29 mouse cellular contexts compared by ENCODE assay signal in genomic region chr4:134206488-134207053, GRCm38 (mm10). TPM values are rescaled to one million over a fixed set of nuclear protein-coding genes. Genes with fewer than 3 reads are reported as not detected.
DNase-seq lines count a peak whose midpoint lies in the region; ATAC-seq and TF ChIP-seq lines count a peak whose summit lies in the region.
"Had no signal": no experiment of that assay in that cellular context is flagged by ENCODE, and none has a peak within 500 bp of the region (broad histone marks: within the 10 kb centered on the region; RNA-seq: fewer than 3 reads in every experiment).

No protein-coding gene starts in this region.

- peak; percentile 27 for DNase-seq in adrenal gland, adult 2 months
- DNase-seq in adrenal gland, postnatal 25 days = no peak
- peak; percentile 13 for DNase-seq in embryo, embryonic 10.5 days (ENCODE audit: low spot score)
- DNase-seq in embryo, embryonic 11 days = no peak
- no peak for DNase-seq in kidney, adult 2 months
- no peak for DNase-seq in CH12.LX (ENCODE audit: extremely low read depth)
- DNase-seq in layer of hippocampus, postnatal 14 days (ENCODE audit: low spot score in 2 of 2) = no peak
- DNase-seq: cerebellum, adult 18-20 months; cerebellum, adult 9-11 months; cerebellum, postnatal 36 days; gastrocnemius, adult 2 months; gastrocnemius, postnatal 25 days; heart, adult 18-20 months; heart, postnatal 10 days; kidney, adult 18-20 months had no signal

- no peak for TF ChIP-seq POLR2A in kidney, adult 2 months (IDR thresholded peaks at IDR 0.05; ENCODE audit: low read depth, low read length)
- no peak for TF ChIP-seq POLR2A in CH12.LX (IDR thresholded peaks at IDR 0.05; ENCODE audit: low read depth, low read length)

- H3K79me2 ChIP-seq in CH12.LX (replicated peaks; ENCODE audit: control insufficient read depth, extremely low read depth, insufficient read depth, poor library complexity, severe bottlenecking) = no peaks in the 10 kb centered on the region

- TF ChIP-seq CTCF in kidney, adult 2 months (conservative IDR thresholded peaks at IDR 0.05; ENCODE audit: insufficient read depth, insufficient read length, low read depth, low read length) = no peak
- no peak for TF ChIP-seq CTCF in CH12.LX (conservative IDR thresholded peaks at IDR 0.05 in 1 of 2, IDR thresholded peaks at IDR 0.05 in 1 of 2; ENCODE audit: low read depth in 2 of 2, low read length in 2 of 2)

- 19% methylated on average over 6 of the region's 6 CpGs for WGBS in kidney, embryonic 15.5 days
- 26% methylated on average over 6 of the region's 6 CpGs for WGBS in kidney, adult 2 months

- H3K4me2 ChIP-seq in kidney, embryonic 15.5 days = no peak overlapping the region
- 0 out of 2 replicates have a peak overlapping the region, but pooled peaks have one; percentile 16 for H3K4me2 ChIP-seq in CH12.LX (ENCODE audit: insufficient read depth, low read depth, poor library complexity, severe bottlenecking)
- H3K4me2 ChIP-seq: embryonic facial prominence, embryonic 15.5 days; hindbrain, embryonic 13.5 days had no signal

- no peaks in the 10 kb centered on the region for H3K36me3 ChIP-seq in kidney, embryonic 15.5 days
- H3K36me3 ChIP-seq in kidney, adult 2 months (ENCODE audit: control insufficient read depth, insufficient read depth, low read length) = no peaks in the 10 kb centered on the region
- H3K36me3 ChIP-seq in CH12.LX (replicated peaks in 1 of 2; ENCODE audit: control insufficient read depth in 1 of 2, insufficient read depth in 1 of 2, low read length in 1 of 2) = no peaks in the 10 kb centered on the region
- H3K36me3 ChIP-seq: embryonic facial prominence, embryonic 15.5 days; forebrain, embryonic 10.5 days; heart, embryonic 10.5 days; hindbrain, embryonic 13.5 days had no signal

- H3K9me3 ChIP-seq in kidney, embryonic 15.5 days (replicated peaks) = no peaks in the 10 kb centered on the region
- H3K9me3 ChIP-seq in CH12.LX (replicated peaks; ENCODE audit: low read length) = peaks cover 5% of the 10 kb centered on the region
- H3K9me3 ChIP-seq: embryonic facial prominence, embryonic 15.5 days; forebrain, embryonic 10.5 days; heart, embryonic 10.5 days; hindbrain, embryonic 13.5 days had no signal

- H3K4me3 ChIP-seq in kidney, embryonic 15.5 days (replicated peaks) = no peak overlapping the region
- H3K4me3 ChIP-seq in kidney, adult 2 months (ENCODE audit: insufficient read depth, low read depth, low read length) = no peak overlapping the region
- H3K4me3 ChIP-seq in CH12.LX (replicated peaks in 1 of 3; ENCODE audit: low read depth in 2 of 3, low read length in 2 of 3, poor library complexity in 1 of 3) = no peak overlapping the region
- H3K4me3 ChIP-seq: embryonic facial prominence, embryonic 15.5 days; erythroblast, embryonic 14.5 days; forebrain, embryonic 10.5 days; gastrocnemius, adult 2 months; heart, embryonic 10.5 days; hindbrain, embryonic 13.5 days had no signal

- TF ChIP-seq RAD21 in CH12.LX (IDR thresholded peaks at IDR 0.05; ENCODE audit: low read depth, low read length) = no peak

- H3K27ac ChIP-seq in kidney, embryonic 15.5 days = peak overlapping the region; percentile 81
- H3K27ac ChIP-seq in kidney, adult 2 months (ENCODE audit: insufficient read depth, low read depth, low read length) = no peak overlapping the region
- H3K27ac ChIP-seq in CH12.LX (ENCODE audit: insufficient read depth, low read depth) = no peak overlapping the region
- H3K27ac ChIP-seq: embryonic facial prominence, embryonic 15.5 days; forebrain, embryonic 10.5 days; gastrocnemius, adult 2 months; heart, embryonic 10.5 days; hindbrain, embryonic 13.5 days; hindbrain, postnatal 0 days had no signal

- dilution Hi-C loops in CH12.LX (cut with MboI; ENCODE audit: extremely low pct_ligation_motif_present, extremely low pct_unique_long_range_greater_than_20kb, low sequenced_read_pairs) = no loop called here

- TF ChIP-seq EP300 in CH12.LX (IDR thresholded peaks at IDR 0.05; ENCODE audit: low read length) = no peak

- no peak overlapping the region for H3K9ac ChIP-seq in kidney, embryonic 15.5 days
- H3K9ac ChIP-seq in CH12.LX (ENCODE audit: insufficient read depth, low read depth) = no peak overlapping the region
- H3K9ac ChIP-seq: embryonic facial prominence, embryonic 15.5 days; hindbrain, embryonic 13.5 days had no signal

- in situ Hi-C loops in CH12.LX (cut with MboI; ENCODE audit: low pct_ligation_motif_present, low pct_unique_long_range_greater_than_20kb, low sequenced_read_pairs) = no loop called here

- H3K27me3 ChIP-seq in kidney, embryonic 15.5 days = no peaks in the 10 kb centered on the region
- H3K27me3 ChIP-seq in kidney, adult 2 months (replicated peaks; ENCODE audit: control insufficient read depth, insufficient read depth, low read length) = no peaks in the 10 kb centered on the region
- H3K27me3 ChIP-seq in CH12.LX (replicated peaks) = peaks cover 4% of the 10 kb centered on the region
- H3K27me3 ChIP-seq: Patski had no signal

- H3K4me1 ChIP-seq in kidney, embryonic 15.5 days = peaks cover 8% of the 10 kb centered on the region
- H3K4me1 ChIP-seq in kidney, adult 2 months (ENCODE audit: control insufficient read depth, insufficient read depth, low read length) = no peaks in the 10 kb centered on the region
- H3K4me1 ChIP-seq in CH12.LX (ENCODE audit: control insufficient read depth in 1 of 2, insufficient read depth in 2 of 2) = peaks cover 3 to 11% of the 10 kb centered on the region in 2 experiments
- H3K4me1 ChIP-seq: embryonic facial prominence, embryonic 15.5 days; hindbrain, embryonic 13.5 days had no signal

- ATAC-seq in kidney, embryonic 15.5 days (replicated peaks; ENCODE audit: low FRiP score) = peak; percentile 66; the same call in 1 of the 2 replicates
- ATAC-seq: activated CD4-positive, CD25-positive, alpha-beta regulatory T cell, adult 4 months; forebrain, embryonic 14.5 days; hindbrain, postnatal 0 days; Patski had no signal

TF ChIP-seq in CH12.LX, 34 proteins besides CTCF, POLR2A, EP300 and RAD21:
- no peak for TF ChIP-seq NRF1 (IDR thresholded peaks at IDR 0.05; ENCODE audit: low read depth, low read length)

RNA-seq across cellular contexts. Expression of gene Gm7534, which starts 3.8 kb away (rescaled TPM):
- total RNA-seq in adrenal gland, adult 2 months (2021) = not detected
- polyA plus RNA-seq in adrenal gland, adult 2 months (2012; rRNA removed) = not detected in 2 replicates
- total RNA-seq in adrenal gland, postnatal 25 days (2021) = not detected in 2 replicates
- 0.24 and 0.30 TPM in 2 replicates for polyA plus RNA-seq in kidney, embryonic 15.5 days (2015; fragmentation: Nextera tagmentation; extraction: Ambion mirVana)
- not detected in 2 replicates for polyA plus RNA-seq in kidney, adult 2 months (2012; rRNA removed)
- total RNA-seq in CH12.LX (2012; rRNA removed) = not detected in 2 replicates
- not detected in 2 replicates for total RNA-seq in CH12.LX (2014; rRNA removed)
- polyA plus RNA-seq in CH12.LX (2012; ENCODE audit: insufficient read length, low read depth) = not detected in 2 replicates
- total RNA-seq in layer of hippocampus, postnatal 14 days (2021) = not detected
- total RNA-seq: gastrocnemius, adult 2 months; gastrocnemius, postnatal 25 days; heart, adult 18-20 months; heart, postnatal 10 days; hematopoietic stem cell, adult 5-6 weeks; hindbrain, postnatal 0 days had no signal
- polyA plus RNA-seq: C2C12; erythroblast, embryonic 14.5 days; forebrain, embryonic 10.5 days; forebrain, embryonic 14.5 days; heart, embryonic 10.5 days; heart, embryonic 14.5 days; hindbrain, embryonic 13.5 days; hindbrain, postnatal 0 days; intestine, embryonic 14.5 days; Patski had no signal

RNA-seq across cellular contexts. Expression of gene Cep85, which starts 19.7 kb away (rescaled TPM):
- total RNA-seq in adrenal gland, adult 2 months (2021) = 10 to 100 TPM; 14.4 to 17.5 TPM
- 27.3 and 36.1 TPM in 2 replicates for polyA plus RNA-seq in adrenal gland, adult 2 months (2012; rRNA removed)
- total RNA-seq in adrenal gland, postnatal 25 days (2021) = 15.7 and 19.2 TPM in 2 replicates
- polyA plus RNA-seq in kidney, embryonic 15.5 days (2015; fragmentation: Nextera tagmentation; extraction: Ambion mirVana) = 106 and 125 TPM in 2 replicates
- polyA plus RNA-seq in kidney, adult 2 months (2012; rRNA removed) = 28.3 and 38.9 TPM in 2 replicates
- total RNA-seq in CH12.LX (2012; rRNA removed) (24.4 and 24.9 TPM in 2 replicates), CH12.LX (2014; rRNA removed) (29.4 and 32.8 TPM in 2 replicates)
- polyA plus RNA-seq in CH12.LX (2012; ENCODE audit: insufficient read length, low read depth) = 28.3 and 32.8 TPM in 2 replicates
- total RNA-seq in layer of hippocampus, postnatal 14 days (2021) = 10 to 100 TPM; 14.4 to 15.2 TPM

RNA-seq across cellular contexts. Expression of gene Catsper4, which starts 20.6 kb away (rescaled TPM):
- total RNA-seq in adrenal gland, adult 2 months (2021) = not detected
- not detected in 2 replicates for polyA plus RNA-seq in adrenal gland, adult 2 months (2012; rRNA removed)
- not detected in 2 replicates for total RNA-seq in adrenal gland, postnatal 25 days (2021)
- 0.30 and 0.55 TPM in 2 replicates for polyA plus RNA-seq in kidney, embryonic 15.5 days (2015; fragmentation: Nextera tagmentation; extraction: Ambion mirVana)
- 0.38 and 0.69 TPM in 2 replicates for polyA plus RNA-seq in kidney, adult 2 months (2012; rRNA removed)
- total RNA-seq in CH12.LX (2012; rRNA removed) (not detected in 2 replicates), CH12.LX (2014; rRNA removed) (not detected in 2 replicates)
- not detected in 2 replicates for polyA plus RNA-seq in CH12.LX (2012; ENCODE audit: insufficient read length, low read depth)
- total RNA-seq in layer of hippocampus, postnatal 14 days (2021) = not detected
- total RNA-seq: heart, adult 18-20 months; heart, postnatal 10 days; hematopoietic stem cell, adult 5-6 weeks; hindbrain, postnatal 0 days had no signal
- polyA plus RNA-seq: activated CD4-positive, CD25-positive, alpha-beta regulatory T cell, adult 4 months; C2C12; erythroblast, embryonic 14.5 days; forebrain, embryonic 10.5 days; forebrain, embryonic 14.5 days; heart, embryonic 10.5 days; heart, embryonic 14.5 days; hindbrain, embryonic 13.5 days; intestine, embryonic 14.5 days had no signal

RNA-seq across cellular contexts. Expression of gene Cnksr1, which starts 31.6 kb away (rescaled TPM):
- total RNA-seq in adrenal gland, adult 2 months (2021) = under 1 TPM; 0.31 to 0.66 TPM
- polyA plus RNA-seq in adrenal gland, adult 2 months (2012; rRNA removed) = 0.03 and 0.08 TPM in 2 replicates
- total RNA-seq in adrenal gland, postnatal 25 days (2021) = 0.49 TPM in 1 of 2 replicates, not detected in the other
- polyA plus RNA-seq in kidney, embryonic 15.5 days (2015; fragmentation: Nextera tagmentation; extraction: Ambion mirVana) = 7.3 and 8.3 TPM in 2 replicates
- 14.9 and 17.3 TPM in 2 replicates for polyA plus RNA-seq in kidney, adult 2 months (2012; rRNA removed)
- total RNA-seq in CH12.LX (2012; rRNA removed) (0.08 and 0.13 TPM in 2 replicates), CH12.LX (2014; rRNA removed) (not detected in 2 replicates)
- 0.16 TPM in 1 of 2 replicates, not detected in the other for polyA plus RNA-seq in CH12.LX (2012; ENCODE audit: insufficient read length, low read depth)
- under 1 TPM; 0.19 to 0.58 TPM for total RNA-seq in layer of hippocampus, postnatal 14 days (2021)
- total RNA-seq: hematopoietic stem cell, adult 5-6 weeks had no signal
- polyA plus RNA-seq: activated CD4-positive, CD25-positive, alpha-beta regulatory T cell, adult 4 months; erythroblast, embryonic 14.5 days; forebrain, embryonic 14.5 days had no signal

RNA-seq across cellular contexts. Expression of gene E130218I03Rik, which starts 36.9 kb away (rescaled TPM):
- not detected for total RNA-seq in adrenal gland, adult 2 months (2021)
- 0.09 TPM in 1 of 2 replicates, not detected in the other for polyA plus RNA-seq in adrenal gland, adult 2 months (2012; rRNA removed)
- not detected in 2 replicates for total RNA-seq in adrenal gland, postnatal 25 days (2021)
- polyA plus RNA-seq in kidney, embryonic 15.5 days (2015; fragmentation: Nextera tagmentation; extraction: Ambion mirVana) = 0.26 and 0.68 TPM in 2 replicates
- not detected in 2 replicates for polyA plus RNA-seq in kidney, adult 2 months (2012; rRNA removed)
- 2.9 TPM in 2 replicates for total RNA-seq in CH12.LX (2012; rRNA removed)
- 0.43 TPM in 1 of 2 replicates, not detected in the other for total RNA-seq in CH12.LX (2014; rRNA removed)
- 1.6 and 2.5 TPM in 2 replicates for polyA plus RNA-seq in CH12.LX (2012; ENCODE audit: insufficient read length, low read depth)
- not detected for total RNA-seq in layer of hippocampus, postnatal 14 days (2021)
- total RNA-seq: gastrocnemius, postnatal 25 days; heart, adult 18-20 months; heart, postnatal 10 days; hematopoietic stem cell, adult 5-6 weeks had no signal
- polyA plus RNA-seq: erythroblast, embryonic 14.5 days; heart, embryonic 14.5 days had no signal

Comparison
In these comparisons a context has a peak if more than half of its experiments do, and no peak if none do; other contexts are left out.
1. DNase-seq: peak in adrenal gland, adult 2 months (single experiment) and embryo, embryonic 10.5 days (single experiment); none in adrenal gland, postnatal 25 days (single experiment), embryo, embryonic 11 days (single experiment), kidney, adult 2 months (single experiment), CH12.LX (single experiment) and layer of hippocampus, postnatal 14 days (0 of 2).